Mouse (Mus musculus) adrenal gland, postnatal 36 days (tissue): ENCODE data around the gene Klk7. TPM values are rescaled to one million over a fixed set of nuclear protein-coding genes. Genes with fewer than 3 reads are reported as not detected.

Experiments used
- DNase-seq, 2 experiments: peaks; one replicate each; pipeline ENCODE4 v3.0.0; 2021; ENCODE audit warnings: mixed read lengths in 1 of 2
- long read RNA-seq, 2 experiments: library from polyadenylated mRNA; stranded (forward); transcript quantifications; one replicate each; pipeline ENCODE4 v2.0.0; 2021; ENCODE audit warnings: borderline sequencing depth in 2 of 2
- total RNA-seq, 2 experiments: library from RNA; stranded (reverse); gene quantifications; 2 replicates each; pipeline ENCODE4 v1.2.3; 2021

The Klk7 gene
- total RNA-seq, result not detected
- long read RNA-seq, experiment 1, result 0 reads
- long read RNA-seq, experiment 2, result 0 reads

- DNase-seq, result no peak
Measured at GRCm38 (mm10) chr7:43810994-43811393, at the start of gene Klk7. Gene Klk7 (plus strand): TSS chr7:43811294.

- no peak for DNase-seq
Measured at GRCm38 (mm10) chr7:43766484-43766883, 44.6 kb upstream of the Klk7 start.

- DNase-seq, result no peak
Measured at GRCm38 (mm10) chr7:43768597-43768996, 42.5 kb upstream of the Klk7 start, which contains the start of gene Klk12. Gene Klk12 (plus strand): TSS chr7:43768897.

DNA sequence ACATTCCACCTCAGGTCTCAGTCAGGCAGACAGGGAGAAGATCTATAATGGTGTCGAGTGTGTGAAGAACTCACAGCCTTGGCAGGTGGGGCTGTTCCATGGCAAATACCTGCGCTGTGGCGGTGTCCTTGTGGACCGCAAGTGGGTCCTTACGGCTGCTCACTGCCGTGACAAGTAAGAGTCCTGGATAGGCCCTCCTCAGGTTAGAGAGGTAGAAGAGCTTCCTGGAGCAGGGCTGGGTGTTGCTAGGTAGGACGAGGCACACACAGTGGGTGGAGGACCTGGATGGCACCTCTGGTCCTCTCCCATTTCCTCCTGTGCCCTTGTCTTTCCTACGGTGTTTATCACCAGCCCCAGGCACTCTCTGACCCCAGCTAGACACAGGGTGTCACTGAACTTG, 41.5 kb upstream of the Klk7 start:
- DNase-seq, result no peak

GRCm38 (mm10) chr7:43770701-43771100, 40.4 kb upstream of the Klk7 start:
- DNase-seq, result no peak

DNA sequence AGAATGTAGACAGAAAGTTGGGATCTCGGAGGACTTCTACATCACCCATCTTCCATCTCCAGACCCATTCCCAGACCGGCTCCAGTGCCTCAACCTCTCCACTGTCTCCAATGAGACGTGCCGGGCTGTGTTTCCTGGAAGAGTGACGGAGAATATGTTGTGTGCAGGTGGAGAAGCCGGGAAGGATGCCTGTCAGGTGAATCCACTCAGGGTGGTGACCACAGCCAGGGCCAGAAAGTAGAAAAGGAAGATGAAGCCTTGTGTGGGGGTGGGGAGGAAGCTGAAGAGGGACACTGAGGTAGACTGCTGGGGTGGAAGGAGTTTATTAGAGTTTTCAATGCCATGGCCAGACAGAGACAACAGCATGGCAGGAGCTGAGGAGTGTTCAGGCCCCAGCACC, 39.2 kb upstream of the Klk7 start:
- DNase-seq, result no peak

GRCm38 (mm10) chr7:43772901-43773300, 38.2 kb upstream of the Klk7 start:
- no peak for DNase-seq

GRCm38 (mm10) chr7:43774364-43774763, 36.7 kb upstream of the Klk7 start, which contains the start of gene Klk11:
Gene Klk11 (plus strand): TSS chr7:43774604.
- no peak for DNase-seq

GRCm38 (mm10) chr7:43774802-43775201, 36.3 kb upstream of the Klk7 start:
- no peak for DNase-seq

- no peak for DNase-seq
Measured at GRCm38 (mm10) chr7:43775311-43776057, 35.6 kb upstream of the Klk7 start.

GRCm38 (mm10) chr7:43776506-43776905, 34.6 kb upstream of the Klk7 start:
- no peak for DNase-seq

DNA sequence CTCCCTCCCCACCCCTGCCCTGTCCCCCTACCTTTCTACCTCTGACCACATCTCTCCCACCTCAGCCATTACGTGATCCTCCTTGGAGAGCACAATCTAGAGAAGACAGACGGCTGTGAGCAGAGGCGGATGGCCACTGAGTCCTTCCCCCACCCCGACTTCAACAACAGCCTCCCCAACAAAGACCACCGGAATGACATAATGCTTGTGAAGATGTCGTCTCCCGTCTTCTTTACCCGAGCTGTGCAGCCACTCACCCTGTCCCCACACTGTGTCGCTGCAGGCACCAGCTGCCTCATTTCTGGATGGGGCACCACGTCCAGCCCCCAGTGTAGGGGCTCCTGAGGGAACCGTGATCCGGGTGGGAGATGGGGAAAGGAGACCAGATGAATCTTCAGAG, 33.7 kb upstream of the Klk7 start:
- DNase-seq, result no peak

DNA sequence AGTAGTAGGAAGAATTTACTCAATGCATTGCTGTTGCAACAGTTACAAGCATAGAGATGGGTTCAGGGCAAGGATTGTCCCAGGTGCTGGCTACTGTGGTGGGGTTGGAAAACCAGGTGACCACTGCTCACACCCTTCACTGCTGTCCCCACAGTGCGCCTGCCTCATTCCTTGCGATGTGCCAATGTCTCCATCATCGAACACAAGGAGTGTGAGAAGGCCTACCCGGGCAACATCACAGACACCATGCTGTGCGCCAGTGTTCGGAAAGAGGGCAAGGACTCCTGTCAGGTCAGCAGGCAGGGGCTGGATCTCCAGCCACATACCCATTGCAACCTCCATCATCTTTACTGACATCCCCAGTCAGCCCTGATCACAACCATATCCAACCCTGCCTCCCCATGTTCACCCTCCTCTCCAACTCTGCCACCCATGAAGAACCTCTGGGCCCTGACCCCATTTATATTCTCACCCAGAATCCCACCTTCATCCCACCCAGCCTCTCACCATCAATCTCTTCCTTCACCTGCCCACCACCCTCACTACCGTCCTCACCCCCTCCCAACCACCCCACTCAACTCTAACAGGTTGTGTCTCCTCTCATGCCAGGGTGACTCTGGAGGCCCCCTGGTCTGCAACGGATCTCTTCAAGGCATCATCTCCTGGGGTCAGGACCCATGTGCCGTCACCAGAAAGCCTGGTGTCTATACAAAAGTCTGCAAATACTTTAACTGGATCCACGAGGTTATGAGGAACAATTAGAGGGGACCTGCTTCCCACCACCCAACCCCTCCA, 32.7 kb upstream of the Klk7 start:
- no peak for DNase-seq

GRCm38 (mm10) chr7:43780241-43780640, 30.9 kb upstream of the Klk7 start:
- no peak for DNase-seq

DNA sequence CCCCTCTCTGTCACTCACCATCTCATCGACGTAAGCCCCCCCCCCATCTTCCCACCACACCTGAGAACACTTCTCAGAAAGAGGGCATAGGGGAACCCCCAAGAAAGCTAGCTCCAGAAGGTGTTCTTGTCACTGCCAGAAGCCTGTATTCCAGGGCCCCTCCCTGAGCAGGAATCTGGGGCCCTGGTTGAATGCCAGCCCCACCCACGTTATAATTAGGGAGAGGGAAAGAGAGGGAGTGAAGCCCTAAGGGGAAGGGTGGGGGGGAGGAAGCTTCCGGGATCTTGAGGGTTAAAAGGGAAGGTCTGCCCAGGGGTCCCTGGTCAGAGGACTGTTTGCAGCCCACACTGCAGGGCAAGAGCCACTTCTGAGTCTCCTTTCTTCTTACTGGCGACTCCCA, 30.3 kb upstream of the Klk7 start, which contains the start of gene Klk10:
Klk10 (plus strand) TSS at position 290 of the 400 bp plus-strand sequence.
- no peak for DNase-seq

GRCm38 (mm10) chr7:43781541-43781940, 29.6 kb upstream of the Klk7 start:
- no peak for DNase-seq

GRCm38 (mm10) chr7:43782275-43783265, 28.5 kb upstream of the Klk7 start:
- peak; percentile 74 to 84 for DNase-seq

- DNase-seq, result peak; percentile 56 to 68
Measured at GRCm38 (mm10) chr7:43785286-43785685, 25.8 kb upstream of the Klk7 start.

GRCm38 (mm10) chr7:43788096-43788495, 23.0 kb upstream of the Klk7 start:
- no peak for DNase-seq

DNA sequence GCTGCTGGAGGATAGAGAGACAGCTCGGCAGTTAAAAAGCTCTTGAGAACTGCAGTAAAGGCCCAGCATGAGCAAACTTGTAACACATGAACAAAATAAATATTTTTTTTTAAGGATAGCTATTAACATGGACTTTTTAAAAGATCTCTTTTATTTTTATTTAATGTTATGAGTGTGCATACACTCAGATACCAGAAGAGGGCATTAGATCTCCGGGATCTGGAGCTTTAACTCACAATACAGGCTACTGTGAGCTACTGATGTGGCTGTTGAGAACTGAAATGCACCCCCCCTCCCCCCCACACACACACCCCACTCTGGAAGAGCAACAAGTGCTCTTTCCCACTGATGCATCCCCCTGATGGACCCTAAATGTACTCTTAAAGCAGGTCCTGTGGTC, 21.8 kb upstream of the Klk7 start:
- no peak for DNase-seq

GRCm38 (mm10) chr7:43791591-43791990, 19.5 kb upstream of the Klk7 start, which contains the start of gene Klk9:
Gene Klk9 (plus strand): TSS chr7:43791891.
- DNase-seq, result no peak

DNA sequence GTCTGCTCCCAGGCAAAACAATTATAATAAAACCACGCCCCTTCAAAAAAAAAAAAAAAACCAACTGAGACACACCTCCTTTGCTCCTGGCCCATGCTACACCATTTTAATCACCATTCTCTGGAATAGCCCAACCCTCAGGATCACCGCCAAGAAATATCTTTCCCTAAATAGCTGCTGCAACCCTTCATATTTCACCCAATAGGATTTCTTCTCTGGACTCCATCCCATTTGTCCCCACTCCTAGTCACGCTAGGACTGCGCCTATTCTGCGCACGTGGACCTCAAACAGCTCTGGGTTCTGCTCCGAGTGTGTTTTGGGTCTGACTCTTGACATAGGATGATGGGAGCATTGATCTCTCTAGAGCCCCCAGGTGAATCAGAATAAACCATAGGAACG, 14.7 kb upstream of the Klk7 start:
- DNase-seq, result no peak
